Mouse (Mus musculus): ENCODE data around the gene Rin2.

DNA sequence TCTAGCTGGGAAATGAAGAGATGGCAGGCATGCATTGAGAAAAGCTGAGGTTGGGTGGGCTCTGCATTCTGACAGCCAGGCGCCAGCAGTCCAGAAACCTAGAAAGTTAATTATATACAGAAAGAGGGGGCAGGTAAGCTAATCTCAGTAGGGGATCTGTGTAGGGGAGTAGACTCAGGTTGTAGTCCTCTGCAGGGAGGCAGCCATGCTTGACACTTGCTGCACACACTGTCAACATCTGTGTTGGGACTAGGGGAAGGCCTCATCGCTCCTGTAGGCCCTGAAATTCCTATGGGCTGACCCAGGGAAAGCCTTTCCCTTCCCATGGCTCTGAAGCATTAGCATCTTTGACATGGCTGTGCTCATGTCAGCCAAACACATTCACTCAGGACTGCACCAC, 10.7 kb upstream of the Rin2 start:
- no peak for TF ChIP-seq MYOD1 (IDR thresholded peaks at IDR 0.05; ENCODE audit: control insufficient read depth, insufficient read length, low read depth)
- no peak for TF ChIP-seq CTCF (IDR thresholded peaks at IDR 0.05; ENCODE audit: control insufficient read depth, insufficient read depth, insufficient read length)
- TF ChIP-seq USF1 (IDR thresholded peaks at IDR 0.05; ENCODE audit: low read depth) = no peak
- no peak for TF ChIP-seq MAX (IDR thresholded peaks at IDR 0.05)
- TF ChIP-seq MYOG (IDR thresholded peaks at IDR 0.05; ENCODE audit: control insufficient read depth, extremely low read depth, insufficient read length) = no peak
